Mouse (Mus musculus) gastrocnemius, adult 8-10 months (tissue): ENCODE results near the gene Lgals4. TPM values are rescaled to one million over a fixed set of nuclear protein-coding genes. Genes with fewer than 3 reads are reported as not detected.
A peak's percentile ranks its signal among the peaks of the same experiment; 100 is the strongest.
"Not testable (repeated sequence)": the region's sequence is repeated elsewhere in the genome, so short reads cannot be mapped to it uniquely, and the experiment has no call there.

ENCODE experiments used
- DNase-seq, 2 experiments: peaks; one replicate each; pipeline ENCODE4 v3.0.0; 2022; ENCODE audit warnings: low spot score in 2 of 2
- total RNA-seq, 4 experiments: library from RNA; stranded (reverse); gene quantifications; 2 replicates each; pipeline ENCODE4 v1.2.4; 2022

Gene Lgals4
- total RNA-seq, 4 experiments from 2014 or later: 0.58 to 1.6 (median 1.4) TPM

GRCm38 (mm10) chr7:28864288-28864750 lies 30.7 kb downstream of the Lgals4 start:
- no peak for DNase-seq

DNA sequence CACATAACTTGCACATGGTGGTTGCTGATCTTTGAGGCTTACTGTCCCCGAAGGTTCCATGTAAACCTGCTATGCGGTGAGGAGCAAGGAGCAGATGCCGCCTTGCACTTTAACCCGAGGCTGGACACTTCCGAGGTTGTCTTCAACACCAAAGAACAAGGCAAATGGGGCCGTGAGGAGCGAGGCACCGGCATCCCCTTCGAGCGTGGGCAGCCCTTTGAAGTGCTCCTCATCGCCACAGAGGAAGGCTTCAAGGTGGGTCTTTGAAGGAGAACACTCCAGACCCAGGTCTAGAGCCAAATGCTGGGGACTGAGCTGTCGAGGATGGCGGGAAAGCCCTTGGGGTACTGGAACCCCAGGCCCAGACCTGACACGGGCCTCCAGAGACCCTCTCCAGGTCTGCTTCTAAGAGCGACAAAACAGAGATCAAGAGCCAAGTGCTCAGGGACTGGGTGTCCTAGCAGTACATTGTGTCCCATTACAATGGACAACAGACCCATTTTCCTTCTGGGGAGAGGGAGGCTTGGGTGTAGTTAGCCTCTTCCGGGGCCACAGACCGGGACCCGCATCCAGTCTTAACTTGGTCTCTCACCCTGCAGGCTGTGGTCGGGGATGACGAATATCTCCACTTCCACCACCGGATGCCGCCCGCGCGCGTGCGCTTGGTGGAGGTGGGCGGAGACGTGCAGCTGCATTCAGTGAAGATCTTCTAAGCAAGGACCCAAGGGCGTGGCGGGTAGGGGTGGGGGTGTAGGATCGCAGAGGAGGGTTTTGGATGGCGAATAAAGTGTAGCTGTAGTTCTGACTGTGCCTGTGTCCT lies 32.0 kb downstream of the Lgals4 start:
- DNase-seq: peak; percentile 60 to 64

DNA sequence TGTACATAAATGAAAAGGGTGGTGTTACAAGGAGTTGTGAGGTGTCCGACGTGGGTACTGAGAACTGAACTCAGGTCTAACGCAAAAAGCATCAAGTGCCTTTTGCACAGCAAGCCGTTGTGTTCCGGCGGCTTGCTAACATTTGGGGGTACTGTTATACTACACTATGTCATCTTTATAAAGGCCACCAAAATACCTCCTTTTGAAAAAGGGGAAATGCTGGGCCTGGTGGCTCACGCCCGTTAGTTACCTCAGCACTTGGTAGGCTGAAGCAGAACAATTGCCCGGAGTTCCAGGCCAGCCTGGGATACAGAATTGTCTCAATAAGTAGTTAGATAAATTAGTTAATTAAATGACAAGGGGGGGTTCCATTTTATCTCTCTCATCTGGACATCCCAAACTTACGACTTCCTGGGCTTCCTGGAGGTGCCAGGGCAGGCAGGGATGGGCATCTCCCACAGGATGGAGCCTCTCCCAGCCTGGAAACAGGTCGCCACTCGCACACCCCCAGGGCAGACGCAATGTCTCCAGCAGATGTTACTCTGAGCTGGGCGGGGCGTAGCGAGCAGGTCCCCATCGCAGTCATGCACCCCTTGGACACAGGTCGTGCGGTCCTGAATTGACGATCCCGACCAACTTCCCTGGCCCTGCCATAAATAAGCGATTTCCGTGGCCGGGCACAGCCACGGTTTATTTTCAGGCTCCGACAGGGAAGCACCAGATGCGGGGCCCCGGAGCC lies 33.3 kb downstream of the Lgals4 start:
- no peak for DNase-seq

- peak; percentile 60 to 62 for DNase-seq
These were observed 34.1 kb downstream of the Lgals4 start for GRCm38 (mm10) chr7:28867508-28868340.

DNA sequence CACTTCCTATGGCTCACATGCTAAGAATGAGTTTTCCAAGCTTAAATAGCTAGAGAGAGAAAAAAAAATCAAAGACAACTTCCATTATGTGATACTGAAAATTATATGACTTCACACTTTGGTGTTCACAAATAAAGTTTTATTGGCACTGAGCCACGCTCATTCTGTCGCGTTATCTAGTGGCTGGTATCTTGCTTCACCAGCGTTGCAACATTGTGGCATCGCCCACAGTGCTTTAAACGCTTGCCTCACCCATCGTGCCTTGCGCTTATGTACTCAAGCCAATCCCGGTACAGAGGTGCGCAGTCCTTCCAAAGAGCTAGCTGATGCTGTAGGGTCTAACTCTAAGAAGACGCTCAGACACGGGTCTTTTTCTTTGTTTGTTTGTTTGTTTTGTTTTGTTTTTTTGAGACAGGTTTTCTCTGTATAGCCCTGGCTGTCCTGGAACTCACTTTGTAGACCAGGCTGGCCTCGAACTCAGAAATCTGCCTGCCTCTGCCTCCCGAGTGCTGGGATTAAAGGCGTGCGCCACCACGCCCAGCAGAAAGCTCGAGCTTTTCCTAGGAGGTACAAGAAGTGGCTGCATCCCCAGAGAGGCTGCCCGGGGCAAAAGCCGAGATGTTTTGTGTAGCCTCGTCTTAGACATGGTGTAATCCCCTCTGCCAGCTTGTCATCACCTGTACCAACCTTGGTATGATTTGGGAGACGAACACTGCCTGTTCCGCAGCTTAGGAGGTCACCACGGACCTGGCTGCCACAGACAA lies 37.4 kb downstream of the Lgals4 start:
- no peak for DNase-seq

DNA sequence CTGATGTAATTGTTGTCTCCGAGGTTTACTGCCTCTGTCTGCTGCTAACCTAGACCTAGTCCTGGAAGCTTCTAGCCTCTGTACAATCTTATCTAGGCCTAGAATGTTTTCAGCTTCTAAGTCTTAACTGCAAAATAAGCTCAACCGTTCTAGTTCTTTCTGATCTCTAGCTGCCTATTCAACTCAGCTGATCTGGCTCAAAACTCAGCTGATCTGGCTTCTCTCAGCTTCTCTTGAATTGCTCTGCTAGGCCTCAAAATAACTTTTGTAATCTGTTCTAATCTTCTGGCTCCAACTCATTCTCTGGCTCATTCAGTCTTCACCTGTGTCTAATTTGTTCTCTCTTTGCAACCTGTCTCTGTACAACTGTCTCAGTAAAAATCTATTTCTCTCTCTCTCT lies 40.9 kb downstream of the Lgals4 start:
- no peak for DNase-seq

DNA sequence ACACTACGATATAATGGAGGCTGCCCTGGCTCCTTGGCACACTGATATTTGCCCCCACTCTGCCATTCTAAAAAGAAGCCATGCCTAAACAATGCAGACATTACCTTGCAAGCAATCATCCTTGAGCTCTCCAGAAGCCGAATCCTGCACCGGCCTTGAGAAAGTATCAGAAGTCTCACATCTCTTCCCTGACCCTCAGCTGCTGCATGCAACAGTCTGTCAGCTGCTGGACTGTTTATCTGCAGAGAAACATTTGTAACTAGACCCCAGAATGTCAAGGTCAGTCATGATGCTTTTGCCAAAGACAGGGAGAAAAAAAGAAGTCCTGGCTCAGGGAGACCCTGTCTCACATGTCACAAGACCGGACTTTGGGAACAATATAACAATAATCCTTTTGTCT lies 42.4 kb downstream of the Lgals4 start:
- no peak for DNase-seq

DNA sequence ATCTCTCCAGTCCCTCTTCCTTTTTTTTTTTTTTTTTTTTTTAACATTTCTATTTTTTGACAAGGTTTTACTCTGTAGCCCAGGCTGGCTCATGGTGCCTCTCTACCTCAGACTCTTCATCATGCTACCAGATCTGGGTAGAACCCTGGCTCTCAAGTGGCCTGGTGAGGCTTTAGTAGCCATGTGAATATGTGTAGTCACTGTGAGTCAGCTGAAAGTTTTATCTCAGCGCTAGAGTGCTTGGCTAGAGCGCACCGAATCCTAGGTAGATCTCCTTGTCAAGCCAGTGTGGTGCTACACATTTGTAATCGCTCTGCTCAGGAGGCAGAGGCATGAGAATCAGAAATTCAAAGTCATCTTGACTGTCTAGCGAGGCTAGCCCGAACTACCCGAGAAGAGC lies 43.5 kb downstream of the Lgals4 start:
- DNase-seq: no peak

DNA sequence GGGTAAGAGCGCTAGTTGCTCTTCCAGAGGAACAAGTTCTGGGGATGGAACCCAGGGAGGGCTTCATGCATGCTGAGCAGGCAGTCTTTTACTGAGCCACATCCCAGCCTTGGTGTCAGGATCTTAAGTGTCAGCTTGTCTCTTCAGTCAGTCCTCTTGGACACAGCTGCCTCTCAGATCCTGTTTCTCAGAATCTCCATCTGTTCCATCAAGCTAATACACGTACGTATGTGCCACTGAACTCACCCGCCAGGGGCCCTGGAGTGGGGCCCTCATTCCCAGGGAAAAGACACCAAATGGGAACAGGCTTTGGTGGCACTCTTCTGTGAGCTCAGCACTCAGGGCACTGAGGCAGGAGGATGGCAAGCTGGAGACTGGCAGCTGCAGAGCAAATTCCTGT lies 44.2 kb downstream of the Lgals4 start:
- DNase-seq: no peak

DNA sequence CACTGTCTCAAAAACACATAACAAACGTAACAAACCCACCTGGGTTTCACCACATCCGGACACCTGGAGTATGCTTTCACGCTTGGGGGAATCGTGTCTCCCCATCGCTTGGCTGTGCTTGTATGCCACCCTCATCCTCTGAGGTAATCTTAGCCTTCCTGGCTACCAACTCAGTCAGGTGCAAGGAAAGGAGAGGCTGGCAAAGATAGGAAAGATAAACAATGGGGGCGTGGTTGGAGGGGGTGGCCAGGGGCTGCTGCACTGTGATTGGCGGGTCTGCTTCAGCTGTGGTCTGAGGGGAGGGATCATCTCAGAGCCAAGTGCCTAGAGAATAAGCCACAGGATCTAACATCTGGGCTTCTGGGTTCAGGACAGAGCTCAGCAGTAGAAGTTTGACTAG lies 46.0 kb downstream of the Lgals4 start:
- DNase-seq: no peak

DNA sequence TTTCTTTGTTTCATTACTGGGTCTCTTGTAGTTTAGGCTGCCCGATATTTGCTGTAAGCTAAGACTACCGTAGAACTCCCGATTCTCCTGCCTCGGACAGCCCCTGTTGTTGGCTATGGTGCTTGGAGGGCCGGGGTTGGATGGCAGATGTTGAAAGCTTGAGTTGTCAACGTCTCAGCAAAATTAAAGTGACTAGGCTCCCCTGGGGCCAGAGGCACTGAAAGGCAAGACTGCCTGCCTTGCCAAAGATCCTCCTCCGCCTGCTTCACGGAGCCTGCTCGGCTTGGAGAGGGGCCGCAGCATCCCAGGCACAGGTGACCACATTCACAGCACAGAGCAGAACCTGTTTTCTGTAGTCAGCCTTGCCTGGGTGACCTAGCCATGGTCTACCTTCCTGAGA lies 46.9 kb downstream of the Lgals4 start:
- no peak for DNase-seq

DNA sequence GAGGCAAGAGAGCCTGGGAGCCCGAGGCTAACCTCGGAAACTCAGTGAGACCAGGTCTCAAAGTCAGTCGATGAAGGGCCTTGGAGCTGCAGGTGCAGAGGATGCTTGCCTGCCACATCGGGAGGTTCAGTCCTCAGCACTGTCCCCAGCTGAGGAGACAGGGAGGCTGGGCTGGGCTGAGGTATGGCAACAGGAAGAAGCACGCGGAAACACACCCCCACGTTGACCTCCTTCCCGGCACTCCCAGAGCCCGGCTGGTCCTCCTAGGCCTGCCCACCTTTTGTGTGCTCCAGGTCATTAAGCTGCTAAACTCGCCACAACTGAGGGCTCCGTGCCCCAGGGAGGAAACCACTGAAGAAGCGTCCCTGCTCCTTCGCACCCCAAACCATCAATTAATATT lies 47.5 kb downstream of the Lgals4 start, which contains the start of gene Capn12:
TSS of gene Capn12 (plus strand) at position 224 of the 400 bp plus-strand sequence.
- DNase-seq: no peak

DNA sequence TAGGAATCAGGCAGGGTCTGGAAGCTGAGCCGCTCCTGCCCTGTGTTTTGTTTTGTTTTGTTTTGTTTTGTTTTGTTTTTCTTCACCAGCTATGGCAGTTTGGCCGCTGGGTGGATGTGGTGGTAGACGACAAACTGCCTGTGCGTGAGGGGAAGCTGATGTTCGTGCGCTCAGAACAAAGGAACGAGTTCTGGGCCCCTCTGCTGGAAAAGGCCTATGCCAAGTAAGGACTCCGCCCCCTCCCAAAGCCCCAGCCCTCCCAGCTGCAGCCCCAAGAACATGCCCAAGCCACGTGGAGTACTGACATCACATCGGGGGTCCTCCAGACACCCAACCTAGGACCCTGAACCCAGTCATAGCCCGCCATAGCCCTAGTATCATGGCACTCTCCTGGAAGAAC lies 49.4 kb downstream of the Lgals4 start:
- DNase-seq: no peak

DNA sequence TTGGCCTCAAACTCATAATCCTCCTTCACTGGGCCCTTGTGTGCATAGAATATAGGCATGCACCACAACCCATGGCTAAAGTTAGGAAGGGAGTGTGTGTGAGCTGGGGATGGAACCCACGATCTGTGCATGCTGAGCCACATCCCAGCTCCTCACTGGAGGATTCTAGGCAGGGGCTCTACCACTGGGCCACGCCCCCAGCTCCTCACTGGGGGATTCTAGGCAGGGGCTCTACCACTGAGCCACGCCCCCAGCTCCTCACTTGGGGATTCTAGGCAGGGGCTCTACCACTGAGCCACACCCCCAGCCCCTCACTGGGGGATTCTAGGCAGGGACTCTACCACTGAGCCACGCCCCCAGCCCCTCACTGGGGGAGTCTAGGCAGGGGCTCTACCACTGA lies 50.0 kb downstream of the Lgals4 start:
- DNase-seq: not testable (repeated sequence)

DNA sequence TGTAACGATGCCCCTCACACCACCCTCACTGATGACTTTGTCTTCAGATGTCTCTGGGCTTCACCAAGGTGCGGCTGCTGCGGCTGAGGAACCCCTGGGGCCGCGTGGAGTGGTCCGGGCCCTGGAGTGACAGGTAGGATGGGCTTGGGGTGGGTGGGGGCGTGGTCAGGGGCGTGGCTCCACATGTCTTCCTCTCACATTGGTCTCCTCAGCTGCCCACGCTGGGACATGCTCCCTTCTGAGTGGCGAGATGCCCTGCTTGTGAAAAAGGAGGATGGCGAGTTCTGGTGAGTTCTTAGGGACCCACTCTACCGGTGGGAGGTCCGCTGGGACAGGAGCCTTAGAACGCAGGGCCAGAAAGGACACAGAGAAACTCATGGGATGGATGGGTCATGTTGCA lies 52.8 kb downstream of the Lgals4 start:
- no peak for DNase-seq

GRCm38 (mm10) chr7:28888701-28889161 lies 55.1 kb downstream of the Lgals4 start:
- DNase-seq: no peak

Other genes starting within 250 kb of the Lgals4 start
- gene Samd4b, start 235.7 kb upstream of the Lgals4 start, total RNA-seq: 10 to 100 TPM in 2 of 4 experiments, 1 to 10 TPM in 2; 8.9 to 11.9 (median 10.1) TPM
- 1 to 10 TPM; 1.8 to 3.7 (median 2.9) TPM for gene Pak4, start 235.7 kb upstream of the Lgals4 start, total RNA-seq
- not detected for gene Acp7, start 202.5 kb upstream of the Lgals4 start, total RNA-seq
- gene Fbxo27, start 141.0 kb upstream of the Lgals4 start, total RNA-seq: under 1 TPM in 3 of 4 experiments, not detected in 1; 0.12 to 0.68 (median 0.13) TPM
- gene Fbxo17, start 117.0 kb upstream of the Lgals4 start, total RNA-seq: 1 to 10 TPM; 4.0 to 7.0 (median 5.6) TPM
- 10 to 100 TPM; 36.1 to 42.4 (median 40.5) TPM for gene Mrps12, start 92.0 kb upstream of the Lgals4 start, total RNA-seq
- gene Sars2, start 91.9 kb upstream of the Lgals4 start, total RNA-seq: 10 to 100 TPM; 12.3 to 13.5 (median 12.6) TPM
- not detected for gene Ccer2, start 77.7 kb upstream of the Lgals4 start, total RNA-seq
- 100 to 1,000 TPM in 1 of 4 experiments, 10 to 100 TPM in 3; 94.9 to 105 (median 96.4) TPM for gene Sirt2, start 67.1 kb upstream of the Lgals4 start, total RNA-seq
- gene Nfkbib, start 66.3 kb upstream of the Lgals4 start, total RNA-seq: 10 to 100 TPM; 28.5 to 34.2 (median 31.2) TPM
- under 1 TPM in 3 of 4 experiments, not detected in 1; 0.27 to 0.70 (median 0.56) TPM for gene Rinl, start 44.9 kb upstream of the Lgals4 start, total RNA-seq
- 100 to 1,000 TPM; 105 to 116 (median 109) TPM for gene Hnrnpl, start 25.3 kb upstream of the Lgals4 start, total RNA-seq
- 100 to 1,000 TPM; 222 to 343 (median 237) TPM for gene Ech1, start 8.6 kb upstream of the Lgals4 start, total RNA-seq
- not detected for gene Lgals7, start 30.0 kb downstream of the Lgals4 start, total RNA-seq
- gene Capn12, start 47.6 kb downstream of the Lgals4 start, total RNA-seq: under 1 TPM in 1 of 4 experiments, not detected in 3; 0.11 TPM
- 10 to 100 TPM; 21.3 to 36.9 (median 28.2) TPM for gene Actn4, start 128.5 kb downstream of the Lgals4 start, total RNA-seq
- gene Eif3k, start 148.0 kb downstream of the Lgals4 start, total RNA-seq: 100 to 1,000 TPM; 130 to 143 (median 134) TPM
- gene Map4k1, start 148.2 kb downstream of the Lgals4 start, total RNA-seq: under 1 TPM; 0.22 to 0.82 (median 0.41) TPM